10 mouse cellular contexts compared by ENCODE assay signal in the genomic region with DNA sequence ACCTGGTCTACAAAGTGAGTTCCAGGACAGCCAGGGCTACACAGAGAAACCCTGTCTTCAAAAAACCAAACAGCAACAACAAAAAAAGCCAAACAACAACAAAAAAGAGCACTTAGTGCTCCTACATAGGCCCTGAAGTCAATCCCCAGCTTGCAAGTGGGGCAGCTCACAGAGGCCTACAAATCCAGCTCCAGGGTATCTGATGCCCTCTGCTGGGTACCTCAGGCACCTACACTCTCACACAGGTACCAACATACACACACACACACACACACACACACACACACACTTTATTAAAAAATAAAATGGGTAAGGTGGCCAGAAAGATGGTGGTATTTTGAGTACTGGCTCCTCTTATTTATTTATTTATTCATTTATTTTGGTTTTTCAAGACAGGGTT.
"Had no signal": no experiment of that assay in that cellular context is flagged by ENCODE, and none has a peak within 500 bp of the region (broad histone marks: within the 10 kb centered on the region; RNA-seq: fewer than 3 reads in every experiment).

No protein-coding gene starts in this region.

- H3K9me3 ChIP-seq: limb, embryonic 13.5 days; liver, embryonic 12.5 days; midbrain, embryonic 13.5 days; stomach, embryonic 15.5 days had no signal

- H3K27ac ChIP-seq: limb, embryonic 13.5 days; liver, embryonic 12.5 days; midbrain, embryonic 13.5 days; stomach, embryonic 15.5 days had no signal

- DNase-seq: kidney, postnatal 14 days; left cerebral cortex, postnatal 4 days; lung, adult 18-20 months; lung, postnatal 36 days; right cerebral cortex, postnatal 14 days; thymus, postnatal 36 days had no signal

- H3K4me1 ChIP-seq: stomach, embryonic 15.5 days had no signal

- H3K27me3 ChIP-seq: limb, embryonic 13.5 days; midbrain, embryonic 13.5 days; stomach, embryonic 15.5 days had no signal

- ATAC-seq: liver, embryonic 12.5 days; midbrain, embryonic 13.5 days had no signal

- H3K36me3 ChIP-seq: limb, embryonic 13.5 days; liver, embryonic 12.5 days; midbrain, embryonic 13.5 days; stomach, embryonic 15.5 days had no signal

- H3K4me2 ChIP-seq: limb, embryonic 13.5 days; liver, embryonic 12.5 days; midbrain, embryonic 13.5 days; stomach, embryonic 15.5 days had no signal

- H3K9ac ChIP-seq: limb, embryonic 13.5 days; liver, embryonic 12.5 days; midbrain, embryonic 13.5 days; stomach, embryonic 15.5 days had no signal

- H3K4me3 ChIP-seq: limb, embryonic 13.5 days; liver, embryonic 12.5 days; midbrain, embryonic 13.5 days; stomach, embryonic 15.5 days had no signal
